Mouse (Mus musculus): Measurements from ENCODE around the gene Arhgap29. TPM values are rescaled to one million over a fixed set of nuclear protein-coding genes. Genes with fewer than 3 reads are reported as not detected.

Arhgap29 gene
- total and polyA plus RNA-seq, 3 experiments = 9.9 to 60.6 (median 50.2) TPM

DNA sequence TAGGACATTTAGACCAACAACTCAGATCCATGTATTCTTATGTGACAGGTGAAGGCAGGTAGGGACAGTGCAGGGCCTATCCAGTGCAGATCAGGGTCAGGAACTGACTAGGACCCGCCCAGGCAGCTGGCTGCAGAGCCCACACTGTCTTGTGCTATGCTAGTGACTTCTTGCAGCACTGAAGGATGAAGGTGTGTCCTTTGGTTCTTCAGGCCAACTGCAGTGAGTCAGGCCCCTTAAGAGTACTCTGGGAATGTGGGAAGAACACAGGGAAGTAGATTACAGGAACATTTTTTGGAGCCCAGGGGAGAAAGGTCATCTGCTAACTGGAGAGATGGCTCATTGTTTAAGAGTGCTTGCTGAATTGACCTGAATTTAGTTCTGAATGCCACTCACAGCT lies 60.1 kb downstream of the Arhgap29 start:
- no peak for DNase-seq

DNA sequence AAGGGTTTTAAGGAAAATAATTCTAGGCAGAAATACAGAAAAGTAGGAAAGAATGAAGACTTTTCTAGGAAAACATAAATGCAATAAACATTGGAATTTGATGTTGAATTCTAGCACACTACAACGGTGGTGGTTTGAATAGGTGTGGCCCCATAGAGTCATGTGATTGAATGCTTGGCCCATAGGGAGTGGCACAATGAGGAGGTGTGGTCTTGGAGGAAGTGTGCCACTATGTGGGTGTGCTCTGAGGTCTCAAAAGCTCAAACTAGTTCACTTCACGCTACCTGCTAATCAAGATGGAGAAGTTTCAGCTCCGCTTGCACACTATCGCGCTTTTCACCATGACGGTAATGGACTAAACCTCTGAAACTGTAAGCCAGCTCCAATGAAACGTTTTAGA lies 66.1 kb downstream of the Arhgap29 start:
- DNase-seq = no peak

DNA sequence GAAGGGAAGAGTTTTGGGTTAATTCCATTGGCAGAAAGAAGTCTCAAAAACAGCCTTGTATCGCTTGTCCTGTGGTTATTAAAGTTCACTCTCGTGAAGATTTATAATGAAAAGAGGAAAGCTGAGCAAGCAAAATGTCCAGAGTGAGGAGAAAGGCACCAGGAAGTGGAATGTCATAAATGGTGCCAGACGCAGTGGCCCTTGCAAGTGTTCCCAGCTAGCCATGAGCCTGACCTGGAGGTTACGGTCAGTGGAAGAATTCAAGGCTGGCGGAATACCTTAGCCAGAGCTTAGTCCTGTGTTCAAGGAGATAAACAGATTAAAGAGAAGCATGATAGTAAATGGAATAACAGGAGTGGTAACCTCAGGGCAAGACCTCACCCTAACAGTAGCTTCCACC lies 66.8 kb downstream of the Arhgap29 start:
- DNase-seq = no peak

DNA sequence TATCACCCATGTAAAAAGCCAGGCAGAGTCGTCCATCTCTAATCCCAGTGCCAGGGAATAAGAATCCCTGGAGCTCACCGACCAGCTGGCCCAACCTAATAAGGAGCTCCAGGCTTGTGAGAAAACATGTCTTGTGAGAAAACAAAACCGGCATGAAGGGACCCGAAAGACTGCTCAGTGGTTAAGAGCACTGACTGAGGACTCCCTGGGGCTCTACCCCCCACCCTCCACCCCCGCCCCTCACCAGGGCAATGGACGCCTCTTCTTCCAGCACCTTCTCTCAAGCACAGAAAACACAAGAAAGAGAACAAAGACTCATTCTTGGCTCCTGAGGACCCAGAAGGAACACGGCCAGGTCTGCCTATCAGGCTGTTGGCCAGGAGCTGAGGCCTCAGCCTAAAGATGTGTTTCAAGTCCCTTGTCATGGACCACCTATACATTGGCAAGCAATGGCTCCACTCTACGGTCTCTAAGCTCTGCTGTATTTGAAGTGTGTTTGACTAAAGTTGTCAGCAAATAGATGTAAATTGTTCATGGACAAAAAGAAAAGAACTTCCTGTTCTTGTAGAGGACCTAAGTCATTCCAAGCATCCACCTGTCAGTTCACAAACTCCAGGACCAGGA lies 68.8 kb downstream of the Arhgap29 start:
- DNase-seq = no peak

DNA sequence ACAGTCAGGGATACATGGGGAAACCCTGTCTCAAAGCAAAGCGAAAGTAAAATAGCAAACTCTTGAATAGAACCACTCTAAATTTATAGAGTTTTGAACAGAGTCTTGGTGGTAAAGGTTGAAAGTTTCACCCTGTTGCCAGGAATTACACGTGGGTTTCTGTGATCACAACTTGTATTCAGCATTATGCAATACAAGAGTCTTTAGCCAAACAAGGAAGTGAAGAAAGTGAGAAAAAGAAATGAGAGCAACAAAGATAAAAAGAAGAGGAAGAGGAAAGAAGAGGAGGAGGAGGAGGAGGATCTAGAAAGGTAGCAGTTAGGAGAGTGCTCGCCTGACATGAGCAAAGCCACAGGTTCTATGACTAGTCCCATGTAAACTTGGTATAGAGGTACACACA lies 70.0 kb downstream of the Arhgap29 start:
- DNase-seq = no peak

DNA sequence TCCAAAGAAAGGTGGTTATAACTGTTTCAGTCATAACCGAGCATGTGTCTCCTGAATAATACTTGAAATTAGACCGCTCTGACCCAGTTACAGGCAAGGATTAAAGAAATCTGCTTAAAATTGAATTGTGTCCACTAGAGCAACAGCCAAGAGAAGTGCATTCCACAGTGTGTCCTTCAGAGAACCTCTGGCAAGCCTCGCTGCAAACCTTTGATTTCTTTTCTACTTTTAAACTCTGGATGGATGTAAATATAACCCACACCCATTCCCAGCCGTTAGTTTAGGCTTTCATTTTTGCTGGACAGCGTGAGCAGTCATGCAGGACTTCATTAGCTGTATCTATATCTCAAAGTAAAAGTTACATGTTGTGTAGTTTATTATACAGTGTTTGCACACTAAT lies 74.3 kb downstream of the Arhgap29 start:
- DNase-seq = peak; percentile 25

DNA sequence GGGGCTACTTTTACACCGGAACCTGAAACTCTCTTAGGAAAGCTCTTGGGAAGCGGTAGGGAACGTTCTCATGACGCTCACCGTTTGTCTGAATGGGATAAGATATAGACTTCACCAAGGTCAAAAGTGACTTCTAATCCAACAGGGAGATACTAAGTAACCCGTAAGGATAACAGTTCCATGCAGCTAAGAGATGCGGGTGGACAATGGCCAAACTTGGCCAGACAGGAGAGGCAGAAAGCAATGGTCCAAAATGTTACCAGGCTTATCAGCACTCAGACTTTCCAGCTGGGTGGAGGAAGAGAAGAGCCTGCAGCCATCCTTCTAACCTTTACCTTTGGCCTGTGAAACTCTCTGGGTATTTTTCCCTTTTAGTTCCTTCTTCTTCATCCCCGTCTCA lies 75.4 kb downstream of the Arhgap29 start:
- DNase-seq = no peak

DNA sequence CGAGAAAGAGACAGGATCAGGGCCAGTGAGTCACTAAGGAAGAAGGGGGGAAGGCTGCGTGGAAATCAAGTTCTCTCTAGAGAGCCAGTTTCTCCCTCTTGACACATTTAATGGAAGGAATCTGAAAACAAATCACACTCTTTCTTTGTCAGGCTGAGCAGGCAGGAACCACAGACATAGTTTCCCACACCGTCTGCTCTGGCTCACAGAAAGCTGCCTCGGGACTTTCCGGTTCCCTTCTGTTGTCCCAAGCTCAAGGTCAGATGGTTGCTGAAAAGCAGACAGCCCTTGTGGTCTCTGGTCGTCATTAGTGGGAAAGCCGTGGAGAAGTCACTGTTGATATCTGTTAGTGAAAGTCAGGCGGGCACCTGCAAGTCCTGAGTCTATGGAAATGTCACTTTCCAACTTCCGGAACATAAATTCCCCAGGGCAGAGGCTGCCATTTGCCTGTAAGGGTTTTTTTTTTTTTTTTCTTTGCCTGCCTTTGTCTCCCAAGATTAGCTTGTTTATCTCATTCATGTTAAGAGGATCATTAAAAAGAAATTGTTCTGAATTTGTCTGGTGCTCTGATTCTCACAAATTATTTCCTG lies 81.0 kb downstream of the Arhgap29 start:
- peak; percentile 64 for DNase-seq

DNA sequence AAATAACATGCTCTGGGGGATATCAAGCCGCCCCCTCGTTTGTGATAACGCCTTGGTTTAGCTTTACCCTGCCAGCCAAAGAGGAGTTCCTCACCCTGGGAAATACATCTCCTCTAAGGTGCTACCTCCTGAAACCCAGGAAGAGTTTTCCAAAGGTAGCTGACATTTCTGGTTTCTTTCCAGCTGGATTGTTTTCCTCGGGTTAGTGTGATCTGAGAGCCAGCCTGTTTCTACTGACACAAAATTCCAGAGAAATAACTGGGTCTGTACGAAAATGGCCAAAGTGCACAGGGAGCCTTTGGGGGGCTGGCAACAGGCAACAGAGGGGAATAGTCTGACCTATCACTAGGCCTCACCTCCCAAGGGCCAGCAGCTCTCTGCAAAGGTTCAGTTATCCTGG lies 81.9 kb downstream of the Arhgap29 start:
- no peak for DNase-seq

DNA sequence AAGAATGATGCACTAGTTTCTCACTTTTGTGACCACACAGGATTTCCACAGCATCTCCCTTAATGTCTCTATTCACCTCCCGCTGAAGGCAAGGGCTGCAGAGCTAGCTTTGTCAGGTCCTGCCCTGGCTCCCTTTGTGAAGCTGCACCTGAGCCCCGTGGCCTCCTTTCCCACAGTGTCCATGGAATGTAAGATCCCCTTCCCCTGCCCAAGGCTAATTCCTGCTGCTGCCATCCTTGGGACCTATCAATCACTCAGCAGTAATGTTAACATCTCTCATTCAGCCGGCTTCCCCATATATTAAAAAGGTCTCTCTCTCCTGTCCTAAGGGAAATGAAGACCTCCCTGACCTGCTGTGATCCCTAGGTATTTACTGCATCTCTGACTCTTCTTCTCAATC lies 82.8 kb downstream of the Arhgap29 start:
- DNase-seq = no peak

DNA sequence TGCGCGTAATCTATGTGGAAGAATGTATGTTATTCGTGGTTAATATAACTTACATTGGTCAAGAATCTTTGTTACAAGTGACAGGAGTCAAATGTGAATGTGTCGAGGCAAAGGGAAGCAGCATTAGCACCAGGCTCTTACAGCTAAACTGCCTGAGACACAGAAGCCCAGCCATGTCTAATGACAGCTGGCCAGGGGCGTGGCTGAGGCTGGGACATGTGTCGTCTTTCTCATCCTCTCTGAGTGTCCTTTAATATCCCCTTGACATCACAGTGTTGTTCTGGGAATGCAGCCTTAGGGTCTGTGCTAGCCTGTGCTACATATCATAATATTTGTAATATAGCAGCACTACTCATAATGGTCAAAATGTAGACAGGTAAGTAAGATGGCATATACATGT lies 88.2 kb downstream of the Arhgap29 start:
- DNase-seq = no peak

DNA sequence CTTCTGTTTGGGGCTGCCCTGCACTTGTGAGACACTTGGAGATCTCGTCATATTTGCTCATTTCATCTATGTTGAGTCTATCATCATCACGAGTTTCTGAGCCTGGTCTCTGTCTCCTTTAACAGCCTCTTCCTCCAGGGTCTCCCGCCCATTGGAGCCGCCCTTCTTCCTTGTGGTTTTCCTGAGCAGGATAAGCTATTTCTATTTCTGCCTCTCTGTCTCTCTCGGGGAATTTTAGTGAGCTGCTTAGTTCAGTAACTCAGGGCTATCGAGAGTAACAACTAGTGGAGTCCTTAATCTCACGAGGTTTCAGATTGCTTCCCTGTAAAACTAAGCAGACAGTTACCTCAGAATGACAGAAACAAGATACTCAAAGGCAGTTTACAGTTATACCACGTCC lies 90.8 kb downstream of the Arhgap29 start:
- no peak for DNase-seq

DNA sequence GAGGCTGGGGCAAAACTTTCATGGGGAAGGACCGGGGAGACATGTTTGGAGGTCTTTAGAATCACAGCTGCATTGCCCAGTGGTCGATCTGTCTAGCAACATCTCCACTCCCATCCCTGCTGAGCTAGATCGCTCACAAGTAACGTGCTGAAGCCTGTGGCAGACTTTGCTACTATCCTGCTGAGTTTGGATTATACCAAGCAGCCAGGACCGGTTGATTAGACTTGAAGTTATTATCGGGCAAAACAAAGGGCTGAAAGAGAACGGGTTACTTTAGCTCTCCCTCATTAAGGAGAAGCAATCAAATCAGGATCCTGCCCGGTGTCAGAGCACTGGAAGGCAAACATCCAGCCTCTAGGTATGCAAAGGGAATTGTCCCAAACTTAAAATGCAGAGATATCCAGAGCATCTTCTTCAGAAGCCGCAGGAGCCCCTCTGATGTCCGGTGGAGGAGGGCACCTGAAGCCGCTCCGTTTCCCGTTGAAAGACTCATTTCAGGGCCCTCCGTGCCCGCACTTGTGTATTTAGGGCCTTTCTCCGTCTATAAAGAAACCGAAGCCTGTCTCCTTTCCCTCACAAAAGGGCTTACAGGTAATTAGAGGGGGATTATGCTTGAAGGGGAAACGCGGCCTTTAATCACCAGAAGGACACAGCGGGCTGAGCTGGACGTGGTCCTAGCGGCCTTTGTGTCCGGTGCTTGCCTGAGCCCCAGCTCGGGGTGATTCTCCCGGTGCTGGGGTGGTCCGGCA lies 91.6 kb downstream of the Arhgap29 start, which contains the start of gene Abca4:
Gene Abca4 (plus strand): TSS at position 645 of the 749 bp plus-strand sequence.
- no peak for DNase-seq

DNA sequence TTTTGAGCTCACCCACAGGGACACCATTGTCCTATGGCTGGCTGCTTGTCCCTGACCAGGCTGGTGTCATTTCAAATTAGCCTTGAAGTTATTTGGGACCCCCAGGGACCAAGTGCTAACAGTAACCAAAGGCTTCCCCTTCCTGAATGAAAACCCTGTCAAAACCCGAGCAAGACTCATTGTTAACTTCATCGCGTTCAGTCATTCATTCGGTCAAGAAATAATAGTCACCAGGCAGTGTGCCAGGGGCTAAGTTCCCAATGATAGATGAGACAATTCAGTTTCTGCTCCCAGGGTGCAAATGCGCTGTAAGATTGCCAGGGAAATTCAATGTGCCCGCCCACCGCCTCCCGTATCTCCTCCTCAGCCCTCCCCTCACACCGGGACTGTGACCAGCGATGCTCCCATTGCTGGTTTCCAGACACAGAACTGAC lies 93.9 kb downstream of the Arhgap29 start:
- peak; percentile 30 for DNase-seq

DNA sequence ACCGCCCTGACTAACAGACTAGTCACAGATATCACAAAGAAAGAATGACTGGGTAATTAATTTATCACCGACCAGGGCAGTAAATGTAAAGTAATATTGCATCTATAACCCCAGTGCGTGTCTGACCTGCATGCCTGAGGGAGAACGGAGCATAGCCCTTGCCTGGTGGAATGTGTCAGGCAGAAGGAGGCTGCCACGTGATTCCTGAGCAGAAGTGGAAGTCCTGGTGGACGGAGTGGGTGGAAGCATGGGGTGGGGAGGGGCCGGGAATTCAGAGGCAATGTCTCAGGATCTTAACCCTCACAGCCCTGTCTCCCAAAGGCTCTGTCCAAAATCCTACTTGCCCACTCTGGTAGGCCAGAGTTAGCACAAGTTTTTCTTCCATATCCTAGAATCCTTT lies 95.1 kb downstream of the Arhgap29 start:
- DNase-seq = no peak

DNA sequence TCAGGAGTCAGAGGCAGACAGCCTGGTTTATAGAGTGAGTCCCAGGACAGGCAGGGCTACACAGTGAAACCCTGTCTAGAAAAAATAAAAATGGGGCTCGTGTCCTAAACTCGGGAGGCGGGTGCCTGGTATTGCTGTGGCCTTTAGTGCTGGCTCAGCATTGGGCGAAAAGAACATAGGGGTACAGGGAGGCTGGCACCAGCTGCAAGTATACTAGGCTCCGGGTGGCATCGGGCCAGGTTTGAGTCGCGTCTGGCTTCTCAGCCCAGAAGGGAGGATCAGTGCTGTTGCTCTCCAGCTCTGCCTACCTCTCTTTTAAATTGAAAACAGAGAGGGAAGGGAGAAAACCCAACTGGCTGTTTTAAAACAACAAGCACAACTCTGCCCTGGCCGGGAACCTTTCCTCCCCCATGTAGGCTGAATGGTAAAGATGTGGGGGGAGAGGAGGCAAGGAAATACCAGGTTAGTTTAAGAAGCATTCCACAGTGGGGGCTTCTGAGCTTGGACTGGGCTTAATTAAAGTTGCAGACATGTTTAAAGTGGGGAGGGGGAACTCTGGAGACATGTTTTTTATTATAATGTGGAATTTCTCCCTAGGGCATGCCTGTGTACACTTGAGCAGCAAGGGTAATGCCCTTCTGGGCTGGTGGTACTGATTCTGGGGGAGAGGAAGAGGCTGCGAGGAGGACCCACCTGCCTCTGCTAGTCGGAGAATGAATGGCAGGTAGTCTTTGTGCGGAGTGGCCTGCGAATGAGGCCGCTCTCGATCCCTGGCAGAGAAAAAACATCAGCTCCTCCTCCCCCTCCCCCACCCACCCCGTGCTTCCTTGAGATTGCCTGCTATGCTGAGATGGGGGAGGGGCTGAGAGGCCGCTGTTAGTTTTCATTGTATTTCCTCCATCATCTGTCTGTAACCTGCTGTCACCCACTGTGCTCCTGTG lies 95.8 kb downstream of the Arhgap29 start:
- DNase-seq = peak; percentile 65

DNA sequence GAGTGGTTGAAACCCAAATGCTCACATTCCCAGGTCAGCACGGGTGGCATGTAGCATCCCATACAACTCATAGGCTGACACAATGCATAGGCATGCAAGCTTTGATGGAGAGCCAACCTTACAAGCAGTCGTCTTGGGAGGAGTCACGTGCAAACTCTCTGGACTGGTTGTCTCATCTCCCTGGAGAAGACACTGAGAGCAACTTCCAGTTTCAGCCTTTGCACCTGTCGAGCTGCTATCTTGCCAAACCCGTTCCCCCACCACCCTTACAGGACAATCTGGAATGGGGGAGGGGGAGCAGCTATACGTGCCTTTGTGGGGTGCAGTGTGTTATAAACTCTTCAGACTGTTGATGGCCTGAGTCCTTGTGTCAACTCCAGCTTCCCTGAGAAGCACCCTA lies 96.8 kb downstream of the Arhgap29 start:
- DNase-seq = no peak

DNA sequence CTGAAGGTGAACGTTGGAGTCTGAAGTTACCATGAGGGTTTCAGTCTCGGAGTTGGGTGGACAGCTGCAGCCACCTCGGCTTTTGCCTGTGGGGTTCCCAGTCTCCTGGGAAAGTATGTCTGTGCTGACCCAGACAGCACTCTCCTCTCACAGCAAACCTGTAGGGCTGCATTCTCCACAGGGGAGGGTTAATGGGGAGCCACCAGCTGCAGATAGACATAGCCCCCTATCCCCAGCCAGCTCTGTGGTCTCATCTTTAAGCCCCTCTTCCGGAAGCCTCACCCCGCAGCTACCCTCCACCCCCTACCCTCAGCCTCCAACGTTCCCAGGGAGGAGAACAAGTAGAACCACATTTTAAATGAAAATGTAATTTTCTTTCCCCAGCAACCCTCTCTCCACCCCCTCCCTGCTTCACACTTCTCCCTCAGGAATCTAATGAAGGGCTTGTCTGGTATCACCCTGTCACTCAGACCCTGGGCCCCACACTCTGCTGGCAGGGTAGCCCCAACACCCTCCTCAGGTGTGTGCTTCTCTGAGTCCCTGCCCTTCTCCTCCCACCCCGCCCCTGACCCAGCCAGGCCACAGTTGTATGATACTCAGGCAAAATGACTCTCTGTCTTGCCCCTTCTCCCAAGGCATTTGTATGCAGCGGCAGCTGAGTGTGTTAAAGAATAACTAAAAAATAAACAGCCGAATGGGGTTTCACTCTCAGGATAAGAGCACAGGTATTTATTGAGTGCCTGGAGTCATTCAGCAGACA lies 106.3 kb downstream of the Arhgap29 start:
- no peak for DNase-seq

DNA sequence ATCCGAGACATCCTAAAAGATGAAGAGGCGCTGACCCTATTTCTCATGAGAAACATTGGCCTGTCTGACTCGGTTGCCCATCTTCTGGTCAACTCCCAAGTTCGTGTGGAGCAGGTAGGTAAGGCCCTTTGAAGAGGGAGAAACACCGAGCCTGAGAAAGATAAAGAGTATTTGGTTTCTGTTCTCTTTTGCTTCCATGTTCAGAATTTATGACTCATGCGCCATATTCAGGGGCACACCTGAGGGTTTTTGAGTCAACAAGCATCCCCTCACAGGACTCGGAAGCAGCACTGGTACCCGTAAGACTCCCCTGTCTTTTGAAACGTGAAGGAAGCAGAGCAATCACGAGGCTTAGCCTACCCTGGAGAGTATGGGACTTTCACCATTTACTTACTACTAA lies 110.2 kb downstream of the Arhgap29 start:
- DNase-seq = no peak

DNA sequence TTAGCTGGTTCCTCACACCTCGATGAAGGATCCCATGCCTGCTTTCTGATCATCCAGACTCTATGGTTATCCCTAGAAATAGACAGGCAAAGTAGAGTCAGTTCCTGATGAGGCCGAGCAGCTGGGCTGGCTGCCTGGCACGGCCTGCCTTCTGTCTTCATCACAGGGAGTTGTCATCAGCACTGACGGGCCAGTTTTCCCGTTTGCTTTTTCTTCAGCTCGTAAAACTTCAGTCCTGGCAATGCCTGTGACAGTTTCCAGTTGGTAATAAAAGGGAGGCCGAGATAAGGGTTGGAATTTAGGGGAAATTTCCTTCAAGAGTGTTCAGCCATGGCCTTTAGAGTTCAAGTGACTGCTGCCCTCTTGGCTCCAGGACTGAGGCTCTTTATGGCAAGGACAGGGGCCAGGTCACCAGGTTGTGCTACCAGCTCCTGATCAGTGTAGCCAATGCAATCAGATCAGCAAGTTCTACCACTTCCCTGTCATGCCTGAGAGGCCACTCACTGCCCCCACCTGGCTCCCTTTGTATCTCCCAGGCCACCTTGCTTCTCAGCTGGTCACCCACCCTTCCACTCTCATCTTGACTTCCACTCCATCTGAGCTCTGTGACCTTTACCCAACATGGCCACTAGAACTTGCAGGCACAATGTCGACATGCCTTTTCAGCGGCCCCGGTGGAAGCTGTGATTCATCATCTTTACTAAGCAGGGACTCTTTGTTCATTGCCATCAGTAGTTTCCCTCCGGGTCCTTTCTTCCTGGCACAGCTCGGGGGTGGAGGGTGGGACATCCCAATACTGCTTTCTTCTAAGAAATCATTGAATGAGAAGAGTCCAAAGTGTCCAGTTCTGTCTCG lies 112.4 kb downstream of the Arhgap29 start:
- peak; percentile 68 for DNase-seq

All from adrenal gland, adult 2 months (tissue).